Mouse (Mus musculus): ENCODE results near the gene Ppm1h.

The Ppm1h gene

GRCm38 (mm10) chr10:122794187-122794850 lies 115.8 kb downstream of the Ppm1h start:
- no peak for TF ChIP-seq GATA4 (IDR thresholded peaks at IDR 0.05; ENCODE audit: insufficient replicate concordance, low read length)

- TF ChIP-seq GATA4 (IDR thresholded peaks at IDR 0.05; ENCODE audit: insufficient replicate concordance, low read length) = no peak
These were observed 119.4 kb downstream of the Ppm1h start for GRCm38 (mm10) chr10:122797955-122798354.

- TF ChIP-seq GATA4 (IDR thresholded peaks at IDR 0.05; ENCODE audit: insufficient replicate concordance, low read length) = no peak
These were observed 121.6 kb downstream of the Ppm1h start for GRCm38 (mm10) chr10:122800003-122800731.

GRCm38 (mm10) chr10:122800732-122801110 lies 122.2 kb downstream of the Ppm1h start:
- TF ChIP-seq GATA4 (IDR thresholded peaks at IDR 0.05; ENCODE audit: insufficient replicate concordance, low read length) = no peak

- TF ChIP-seq GATA4 (IDR thresholded peaks at IDR 0.05; ENCODE audit: insufficient replicate concordance, low read length) = no peak
These were observed 123.7 kb downstream of the Ppm1h start for GRCm38 (mm10) chr10:122802218-122802617.

- TF ChIP-seq GATA4 (IDR thresholded peaks at IDR 0.05; ENCODE audit: insufficient replicate concordance, low read length) = no peak
These were observed 124.3 kb downstream of the Ppm1h start for GRCm38 (mm10) chr10:122802901-122803300.

GRCm38 (mm10) chr10:122803906-122804305 lies 125.3 kb downstream of the Ppm1h start:
- no peak for TF ChIP-seq GATA4 (IDR thresholded peaks at IDR 0.05; ENCODE audit: insufficient replicate concordance, low read length)

- no peak for TF ChIP-seq GATA4 (IDR thresholded peaks at IDR 0.05; ENCODE audit: insufficient replicate concordance, low read length)
These were observed 127.3 kb downstream of the Ppm1h start for GRCm38 (mm10) chr10:122805866-122806265.

GRCm38 (mm10) chr10:122807127-122808105 lies 128.9 kb downstream of the Ppm1h start:
- TF ChIP-seq GATA4 (IDR thresholded peaks at IDR 0.05; ENCODE audit: insufficient replicate concordance, low read length) = no peak

- no peak for TF ChIP-seq GATA4 (IDR thresholded peaks at IDR 0.05; ENCODE audit: insufficient replicate concordance, low read length)
These were observed 129.6 kb downstream of the Ppm1h start for GRCm38 (mm10) chr10:122808186-122808585.

- no peak for TF ChIP-seq GATA4 (IDR thresholded peaks at IDR 0.05; ENCODE audit: insufficient replicate concordance, low read length)
These were observed 131.3 kb downstream of the Ppm1h start for GRCm38 (mm10) chr10:122809851-122810250.

GRCm38 (mm10) chr10:122815094-122815493 lies 136.5 kb downstream of the Ppm1h start:
- no peak for TF ChIP-seq GATA4 (IDR thresholded peaks at IDR 0.05; ENCODE audit: insufficient replicate concordance, low read length)

GRCm38 (mm10) chr10:122817741-122818140 lies 139.2 kb downstream of the Ppm1h start:
- TF ChIP-seq GATA4 (IDR thresholded peaks at IDR 0.05; ENCODE audit: insufficient replicate concordance, low read length) = no peak

- TF ChIP-seq GATA4 (IDR thresholded peaks at IDR 0.05; ENCODE audit: insufficient replicate concordance, low read length) = no peak
These were observed 141.2 kb downstream of the Ppm1h start for GRCm38 (mm10) chr10:122819808-122820207.

GRCm38 (mm10) chr10:122821549-122821948 lies 143.0 kb downstream of the Ppm1h start:
- TF ChIP-seq GATA4 (IDR thresholded peaks at IDR 0.05; ENCODE audit: insufficient replicate concordance, low read length) = no peak
